Mouse (Mus musculus): ENCODE results near the gene Sgpl1. TPM values are rescaled to one million over a fixed set of nuclear protein-coding genes. Genes with fewer than 3 reads are reported as not detected.

The Sgpl1 gene
- polyA plus RNA-seq, 1 experiment from 2014 or later, result 119 TPM

- H3K9ac ChIP-seq (ENCODE audit: low read depth, low read length), result no peak overlapping the region
- no peaks in the 10 kb centered on the region for H3K9me3 ChIP-seq (ENCODE audit: control insufficient read depth)
- no peak overlapping the region for H3K4me2 ChIP-seq (replicated peaks; ENCODE audit: low read depth)
- no peak overlapping the region for H3K27ac ChIP-seq (ENCODE audit: low read depth, low read length)
- H3K4me3 ChIP-seq (ENCODE audit: low read depth, low read length), result no peak overlapping the region
- no peak for TF ChIP-seq CTCF (IDR thresholded peaks at IDR 0.05; ENCODE audit: low read depth)
- ATAC-seq, result no peak
- 74% methylated on average over 4 of the region's 4 CpGs for WGBS
- H3K36me3 ChIP-seq (ENCODE audit: control insufficient read depth, insufficient read depth), result no peaks in the 10 kb centered on the region
- H3K27me3 ChIP-seq (replicated peaks; ENCODE audit: control insufficient read depth, insufficient read depth, low read length), result peaks cover 10% of the 10 kb centered on the region; the same call in 1 of the 2 replicates
- no peaks in the 10 kb centered on the region for H3K4me1 ChIP-seq (replicated peaks; ENCODE audit: control insufficient read depth, insufficient read depth, low read length)
Measured at GRCm38 (mm10) chr10:61172496-61172895, 25.0 kb upstream of the Sgpl1 start.

DNA sequence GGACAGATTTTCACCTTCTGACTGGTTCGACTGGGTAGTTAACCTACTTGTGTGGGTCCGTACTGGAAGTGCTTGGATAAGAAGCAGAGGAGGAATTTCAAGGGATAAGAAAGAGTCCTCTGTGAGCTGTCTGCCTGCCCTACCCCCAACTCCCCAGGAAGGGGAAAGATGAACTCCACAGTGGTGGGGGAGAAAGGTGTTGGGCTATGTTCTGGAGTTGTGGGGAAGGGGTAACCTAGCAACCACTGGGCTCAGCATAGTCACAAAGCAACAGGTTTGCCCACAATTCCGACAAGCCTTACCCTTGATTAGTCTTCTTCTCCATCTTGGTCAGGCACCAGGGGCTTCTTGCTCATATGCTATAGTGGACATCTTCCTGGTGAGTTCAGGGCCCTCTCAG is 24.2 kb upstream of the Sgpl1 start, which contains the start of gene Tbata:
Gene Tbata, plus strand, starts transcription at position 301 of the 400 bp plus-strand sequence.
- Histone ChIP-seq H3K27me3 (replicated peaks; ENCODE audit: control insufficient read depth, insufficient read depth, low read length) (peaks cover 10% of the 10 kb centered on the region; the same call in 1 of the 2 replicates), H3K27ac (ENCODE audit: low read depth, low read length) (no peak within 1 kb of the TSS), H3K9ac (ENCODE audit: low read depth, low read length) (no peak within 1 kb of the TSS), H3K4me3 (ENCODE audit: low read depth, low read length) (no peak within 1 kb of the TSS), H3K9me3 (ENCODE audit: control insufficient read depth) (no peaks in the 10 kb centered on the region), H3K4me2 (replicated peaks; ENCODE audit: low read depth) (no peak within 1 kb of the TSS), H3K36me3 (ENCODE audit: control insufficient read depth, insufficient read depth) (no peaks in the 10 kb centered on the region), H3K4me1 (replicated peaks; ENCODE audit: control insufficient read depth, insufficient read depth, low read length) (no peaks in the 10 kb centered on the region)
- 61% methylated on average over 3 of the region's 3 CpGs for WGBS
- ATAC-seq, result no peak
- TF ChIP-seq CTCF (IDR thresholded peaks at IDR 0.05; ENCODE audit: low read depth), result no peak

- H3K9ac ChIP-seq (ENCODE audit: low read depth, low read length), result no peak overlapping the region
- no peak overlapping the region for H3K4me3 ChIP-seq (ENCODE audit: low read depth, low read length)
- H3K4me1 ChIP-seq (replicated peaks; ENCODE audit: control insufficient read depth, insufficient read depth, low read length), result no peaks in the 10 kb centered on the region
- no peak overlapping the region for H3K4me2 ChIP-seq (replicated peaks; ENCODE audit: low read depth)
- no peak overlapping the region for H3K27ac ChIP-seq (ENCODE audit: low read depth, low read length)
- no peaks in the 10 kb centered on the region for H3K36me3 ChIP-seq (ENCODE audit: control insufficient read depth, insufficient read depth)
- no peaks in the 10 kb centered on the region for H3K27me3 ChIP-seq (replicated peaks; ENCODE audit: control insufficient read depth, insufficient read depth, low read length)
- 52% methylated on average over 2 of the region's 2 CpGs for WGBS
- ATAC-seq, result no peak
- no peaks in the 10 kb centered on the region for H3K9me3 ChIP-seq (ENCODE audit: control insufficient read depth)
- no peak for TF ChIP-seq CTCF (IDR thresholded peaks at IDR 0.05; ENCODE audit: low read depth)
Measured at GRCm38 (mm10) chr10:61168393-61168792, 20.9 kb upstream of the Sgpl1 start.

- H3K4me3 ChIP-seq (ENCODE audit: low read depth, low read length), result no peak overlapping the region
- 57% methylated on average over 9 of the region's 9 CpGs for WGBS
- no peaks in the 10 kb centered on the region for H3K36me3 ChIP-seq (ENCODE audit: control insufficient read depth, insufficient read depth)
- no peak overlapping the region for H3K9ac ChIP-seq (ENCODE audit: low read depth, low read length)
- H3K4me1 ChIP-seq (replicated peaks; ENCODE audit: control insufficient read depth, insufficient read depth, low read length), result no peaks in the 10 kb centered on the region
- no peak for ATAC-seq
- no peak for TF ChIP-seq CTCF (IDR thresholded peaks at IDR 0.05; ENCODE audit: low read depth)
- no peak overlapping the region for H3K4me2 ChIP-seq (replicated peaks; ENCODE audit: low read depth)
- H3K27me3 ChIP-seq (replicated peaks; ENCODE audit: control insufficient read depth, insufficient read depth, low read length), result no peaks in the 10 kb centered on the region
- no peak overlapping the region for H3K27ac ChIP-seq (ENCODE audit: low read depth, low read length)
- no peaks in the 10 kb centered on the region for H3K9me3 ChIP-seq (ENCODE audit: control insufficient read depth)
Measured at GRCm38 (mm10) chr10:61167333-61168096, 20.0 kb upstream of the Sgpl1 start.

DNA sequence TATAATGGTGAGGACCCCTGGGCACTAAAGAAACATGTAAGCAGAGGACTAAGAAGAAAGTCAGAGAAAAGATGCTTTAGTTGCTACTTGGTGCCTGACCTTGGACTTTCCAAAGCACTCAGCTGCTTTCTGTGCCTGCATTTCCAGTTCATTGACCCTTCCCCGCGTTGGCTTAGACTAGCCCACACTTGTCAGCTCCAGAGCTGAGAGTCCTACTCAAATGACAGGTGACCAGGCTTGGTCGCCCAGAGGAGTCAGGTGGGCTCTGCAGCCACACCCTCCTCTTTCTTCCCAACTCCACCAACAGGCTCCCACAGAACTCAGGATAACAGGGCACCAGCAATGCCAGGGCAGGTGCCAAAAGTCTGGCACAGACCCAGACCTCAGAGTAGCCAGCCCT is 14.9 kb upstream of the Sgpl1 start:
- H3K27ac ChIP-seq (ENCODE audit: low read depth, low read length), result no peak overlapping the region
- ATAC-seq, result no peak
- 61% methylated on average over 3 of the region's 3 CpGs for WGBS

GRCm38 (mm10) chr10:61160671-61161070 is 13.2 kb upstream of the Sgpl1 start:
- H3K27ac ChIP-seq (ENCODE audit: low read depth, low read length), result no peak overlapping the region
- H3K9me3 ChIP-seq (ENCODE audit: control insufficient read depth), result no peaks in the 10 kb centered on the region
- 78% methylated on average over 4 of the region's 4 CpGs for WGBS
- no peak overlapping the region for H3K4me3 ChIP-seq (ENCODE audit: low read depth, low read length)
- no peaks in the 10 kb centered on the region for H3K36me3 ChIP-seq (ENCODE audit: control insufficient read depth, insufficient read depth)
- H3K27me3 ChIP-seq (replicated peaks; ENCODE audit: control insufficient read depth, insufficient read depth, low read length), result no peaks in the 10 kb centered on the region
- ATAC-seq, result no peak
- H3K4me2 ChIP-seq (replicated peaks; ENCODE audit: low read depth), result no peak overlapping the region
- no peaks in the 10 kb centered on the region for H3K4me1 ChIP-seq (replicated peaks; ENCODE audit: control insufficient read depth, insufficient read depth, low read length)
- no peak overlapping the region for H3K9ac ChIP-seq (ENCODE audit: low read depth, low read length)
- no peak for TF ChIP-seq CTCF (IDR thresholded peaks at IDR 0.05; ENCODE audit: low read depth)

More for the DNA sequence above, 14.9 kb upstream of the Sgpl1 start:
- Histone ChIP-seq H3K4me3 (ENCODE audit: low read depth, low read length) (no peak overlapping the region), H3K9me3 (ENCODE audit: control insufficient read depth) (no peaks in the 10 kb centered on the region), H3K27me3 (replicated peaks; ENCODE audit: control insufficient read depth, insufficient read depth, low read length) (no peaks in the 10 kb centered on the region), H3K36me3 (ENCODE audit: control insufficient read depth, insufficient read depth) (no peaks in the 10 kb centered on the region), H3K4me2 (replicated peaks; ENCODE audit: low read depth) (no peak overlapping the region), H3K9ac (ENCODE audit: low read depth, low read length) (no peak overlapping the region), H3K4me1 (replicated peaks; ENCODE audit: control insufficient read depth, insufficient read depth, low read length) (no peaks in the 10 kb centered on the region)
- no peak for TF ChIP-seq CTCF (IDR thresholded peaks at IDR 0.05; ENCODE audit: low read depth)
